Mouse (Mus musculus): Measurements from ENCODE around the gene Ptprt.

Ptprt gene

DNA sequence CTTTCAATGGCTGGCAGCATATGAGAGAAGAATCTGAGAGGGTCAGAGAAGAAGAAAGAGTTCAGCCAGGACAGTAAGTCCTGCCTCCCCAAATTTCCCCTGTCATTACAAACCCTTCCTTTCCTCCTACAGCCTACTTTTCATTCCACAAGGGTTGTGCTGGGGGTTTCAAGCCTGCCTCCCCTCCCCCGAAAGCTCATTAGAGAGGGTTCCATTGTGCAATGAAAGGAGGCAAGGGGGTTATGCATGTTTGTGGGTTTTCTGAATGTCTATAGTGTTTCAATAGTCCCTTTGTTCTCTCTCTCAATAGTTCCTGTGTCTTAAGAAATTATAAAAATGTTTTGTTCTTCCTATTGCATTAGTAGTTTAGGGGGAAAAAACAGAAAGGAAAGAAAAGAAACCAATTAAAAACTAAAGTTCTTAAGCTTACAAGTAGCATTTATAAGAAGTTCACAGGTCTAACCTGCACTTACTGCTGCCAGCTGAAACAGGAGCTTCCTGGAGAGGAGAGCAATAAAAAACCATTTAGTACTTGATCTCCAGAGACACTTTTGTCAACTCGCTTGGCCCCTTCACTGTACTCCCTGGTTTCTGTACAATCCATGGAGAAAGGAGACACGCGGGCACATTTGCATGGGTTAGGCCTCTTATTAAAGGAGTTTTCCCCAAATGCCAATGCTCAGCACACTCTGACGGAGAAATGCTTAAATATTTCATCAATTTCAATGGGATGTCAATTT, 247.7 kb downstream of the Ptprt start:
- no peak for DNase-seq (ENCODE audit: low read depth, low spot score)

DNA sequence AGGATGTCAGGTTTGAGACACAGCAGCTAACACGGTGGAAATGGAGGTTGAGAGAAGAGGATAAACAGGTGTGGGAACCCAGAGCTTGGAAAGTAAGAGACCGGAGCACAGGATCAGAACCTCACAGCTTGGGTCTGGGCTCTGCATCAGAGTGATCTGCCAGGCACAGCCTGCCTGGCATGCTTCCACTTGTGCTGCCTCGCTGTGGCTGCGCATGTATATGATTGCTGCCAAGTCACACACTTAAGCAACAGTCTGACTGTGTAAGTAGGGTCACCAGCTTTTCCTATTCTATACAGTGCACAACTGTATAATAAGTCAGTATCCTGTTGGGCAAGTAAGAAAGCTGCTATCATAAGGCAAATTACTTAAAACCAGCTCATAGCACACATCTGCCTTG, 249.9 kb downstream of the Ptprt start:
- no peak for DNase-seq (ENCODE audit: low read depth, low spot score)

DNA sequence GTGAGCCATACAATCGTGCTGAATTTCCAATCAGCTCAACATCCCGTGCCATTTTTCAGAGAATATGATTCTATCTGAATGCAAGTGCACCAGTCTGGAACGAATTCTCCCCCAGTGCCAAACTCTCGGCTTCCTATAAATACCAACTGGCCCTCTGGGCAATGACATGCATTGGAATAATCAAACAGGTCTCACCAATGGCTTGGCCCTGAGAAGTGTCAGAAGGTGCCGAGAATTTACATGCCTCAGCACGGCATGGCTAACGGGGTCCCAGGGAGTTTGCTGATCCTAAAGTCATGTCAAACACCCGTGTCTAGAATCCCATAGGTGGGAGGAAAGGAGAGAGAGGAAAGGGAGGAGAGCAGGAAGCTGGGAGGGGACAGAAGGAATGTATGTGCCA, 251.7 kb downstream of the Ptprt start:
- DNase-seq (ENCODE audit: low read depth, low spot score): no peak

DNA sequence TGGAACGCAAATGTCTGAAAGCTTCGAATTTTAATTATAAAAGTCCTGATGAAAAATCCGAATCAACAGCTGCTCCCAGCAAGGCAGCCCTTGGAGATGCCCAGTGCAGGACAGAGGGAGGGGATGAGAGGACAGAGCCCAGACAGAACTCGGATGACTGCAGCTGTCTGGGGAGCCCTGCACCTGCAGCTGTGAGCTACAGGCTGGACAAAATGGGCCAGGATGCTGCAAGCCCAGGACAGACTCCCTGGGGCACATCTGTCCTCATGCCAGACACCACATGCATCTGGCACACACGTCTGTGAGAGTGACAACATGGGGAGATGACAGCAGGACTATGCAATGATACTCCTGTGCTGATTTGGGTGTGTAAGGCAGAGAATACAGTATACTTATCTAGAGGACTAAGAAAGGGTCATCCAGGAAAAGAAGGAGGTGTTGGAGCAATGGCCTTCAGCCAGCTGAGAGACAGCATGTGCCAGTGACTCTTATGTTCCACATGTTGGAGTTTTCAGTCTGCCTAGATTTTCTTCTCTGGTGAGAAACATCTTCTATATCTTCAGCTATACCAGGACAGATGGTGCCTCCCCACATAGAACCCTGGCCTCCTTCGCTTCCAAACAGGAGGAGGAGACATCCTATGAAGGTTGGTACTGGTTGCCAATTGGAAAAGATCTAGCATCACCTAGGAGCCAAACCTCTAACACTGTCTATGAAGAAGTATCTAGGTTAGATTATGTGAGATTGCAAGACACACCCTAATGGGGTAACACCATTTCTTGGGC, 259.4 kb downstream of the Ptprt start:
- DNase-seq (ENCODE audit: low read depth, low spot score): no peak

DNA sequence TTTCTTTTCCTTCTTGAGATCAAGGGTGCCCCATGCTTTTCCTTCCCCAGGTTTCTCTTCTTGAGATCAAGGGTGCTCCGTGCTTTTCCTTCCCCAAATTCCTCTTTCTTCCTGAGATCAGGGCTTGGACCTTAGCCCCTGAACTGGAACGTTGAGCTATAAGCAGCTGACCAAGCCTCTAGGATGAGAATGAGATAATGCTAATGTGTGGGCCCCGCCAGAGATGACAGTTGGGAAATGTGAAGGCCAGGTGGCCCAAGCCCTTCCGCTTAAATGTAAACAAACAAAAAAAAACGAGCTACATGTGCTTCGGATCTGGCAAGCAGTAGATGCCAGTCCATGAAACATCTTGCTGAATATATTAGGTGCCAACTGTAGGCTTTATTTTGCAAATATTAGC, 266.3 kb downstream of the Ptprt start:
- DNase-seq (ENCODE audit: low read depth, low spot score): peak; percentile 25

DNA sequence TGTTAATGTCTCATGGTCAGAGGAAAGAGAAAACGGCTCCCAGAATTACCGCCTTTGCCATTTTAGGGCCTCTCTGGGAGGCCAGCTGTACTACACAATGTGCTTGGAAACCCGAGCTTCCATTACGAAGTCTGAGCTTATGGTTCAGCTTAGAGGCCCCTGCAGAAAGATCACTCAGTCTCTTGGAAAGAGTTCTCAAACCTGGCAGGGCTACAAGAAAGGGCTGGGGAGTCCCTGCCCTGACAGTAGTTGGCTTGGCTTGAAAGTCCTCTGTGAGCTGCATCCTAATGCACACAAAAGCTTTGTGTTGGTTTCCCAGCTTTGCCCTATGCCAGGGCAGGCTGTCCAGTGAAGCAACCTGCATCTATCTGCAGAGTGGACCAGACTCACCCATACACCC, 269.1 kb downstream of the Ptprt start:
- DNase-seq (ENCODE audit: low read depth, low spot score): no peak

DNA sequence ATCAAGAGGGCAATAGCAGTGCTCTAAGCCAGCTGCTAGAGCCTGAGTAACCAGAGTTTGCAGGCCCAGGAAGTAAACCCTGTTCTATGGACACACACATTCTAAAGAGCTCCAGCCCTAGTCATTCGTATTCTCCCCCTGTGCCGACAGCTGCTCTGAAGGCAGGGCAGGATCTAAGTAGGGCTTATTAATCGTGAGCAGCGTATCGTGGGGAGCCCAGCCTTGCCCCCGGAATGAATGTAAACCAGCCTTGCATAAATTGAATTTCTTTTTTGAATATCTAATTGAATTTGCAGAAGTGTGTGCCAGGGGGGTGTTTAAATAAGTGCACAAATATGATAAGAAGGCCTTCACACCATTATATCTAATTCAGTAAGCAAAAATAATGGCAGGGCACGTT, 283.6 kb downstream of the Ptprt start:
- DNase-seq (ENCODE audit: low read depth, low spot score): no peak

DNA sequence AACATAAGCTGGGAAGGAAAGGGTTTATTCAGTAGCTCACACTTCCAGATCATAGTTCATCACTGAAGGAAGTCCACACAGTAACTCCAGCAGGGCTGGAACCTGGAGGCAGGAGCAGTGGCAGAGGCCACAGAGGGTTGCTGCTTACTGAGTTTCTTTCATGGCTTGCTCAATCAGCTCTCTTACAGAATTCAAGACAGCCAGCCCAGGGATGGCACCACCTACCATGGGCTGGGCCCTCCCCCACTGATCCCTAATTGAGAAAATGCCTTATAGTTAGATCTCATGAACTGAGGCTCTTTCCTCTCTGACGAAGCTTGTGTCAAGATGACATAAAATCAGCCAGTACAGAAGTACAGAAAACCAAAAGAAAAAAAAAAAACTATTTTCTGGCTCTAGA, 311.9 kb downstream of the Ptprt start:
- DNase-seq (ENCODE audit: low read depth, low spot score): no peak

DNA sequence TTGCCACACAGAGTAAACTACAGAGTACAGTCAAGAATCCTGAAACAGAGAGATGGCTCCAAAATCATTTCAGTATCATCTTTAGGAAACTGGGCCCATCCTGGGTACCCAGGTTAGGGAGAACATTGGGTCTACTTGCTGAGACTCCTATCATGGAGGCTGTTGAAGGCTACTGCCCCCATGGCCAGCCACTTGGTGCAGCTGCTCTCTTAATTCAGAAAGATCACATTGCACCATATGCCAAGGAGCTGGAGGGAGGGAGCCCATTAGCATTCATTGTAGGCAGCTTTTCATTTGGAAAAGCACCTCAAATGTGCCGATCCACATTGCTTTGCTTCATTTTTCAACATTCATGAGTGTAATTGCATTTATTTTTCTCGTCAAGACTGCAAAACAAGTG, 319.1 kb downstream of the Ptprt start:
- DNase-seq (ENCODE audit: low read depth, low spot score): no peak

DNA sequence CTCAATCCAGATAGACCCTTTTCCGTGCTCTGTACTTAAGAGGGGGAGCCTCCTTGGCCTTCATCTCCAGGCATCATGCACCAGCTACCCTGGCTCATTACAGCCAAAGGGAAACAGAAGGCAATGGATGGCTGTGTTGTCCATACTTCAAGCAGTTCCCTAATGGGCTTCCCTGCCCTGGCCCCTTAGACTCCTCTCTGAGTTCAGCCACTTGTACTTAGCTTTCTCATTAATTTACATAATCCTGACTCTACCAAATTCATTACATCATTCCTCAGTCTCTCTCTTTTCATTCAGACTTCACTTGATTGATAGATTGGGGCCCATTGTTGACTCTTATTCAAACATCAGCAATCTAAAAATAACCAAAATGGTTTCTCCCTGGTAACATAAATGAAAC, 320.7 kb downstream of the Ptprt start:
- no peak for DNase-seq (ENCODE audit: low read depth, low spot score)

DNA sequence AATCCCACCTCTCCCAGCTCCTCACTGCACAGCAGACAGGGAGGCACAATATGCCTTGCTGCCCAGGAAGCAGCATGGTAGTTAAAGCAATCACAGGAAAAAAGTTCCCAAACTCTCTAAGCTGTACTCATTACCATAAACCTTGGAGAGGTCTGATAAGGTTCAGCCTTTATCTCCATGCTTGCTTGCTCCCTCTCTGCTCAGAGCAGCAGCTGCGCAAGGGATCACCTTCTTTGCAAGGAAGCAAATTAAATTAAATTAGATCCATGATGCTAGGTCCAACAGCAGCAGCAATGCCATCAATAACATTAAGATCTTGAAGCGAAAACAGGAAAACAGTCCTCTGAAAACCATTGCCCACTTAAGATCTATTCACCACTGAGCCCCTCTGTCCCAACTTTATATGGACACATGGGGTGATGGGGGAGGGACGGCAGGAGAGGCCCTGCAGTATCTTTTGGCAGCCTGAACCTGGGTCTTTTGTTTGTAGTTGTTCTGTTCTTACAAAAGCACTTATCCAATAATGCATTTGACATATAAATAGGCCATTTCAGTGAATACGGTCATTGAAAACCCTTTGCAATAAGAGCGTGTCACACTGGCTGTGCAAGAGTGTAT, 328.8 kb downstream of the Ptprt start:
- DNase-seq (ENCODE audit: low read depth, low spot score): no peak

DNA sequence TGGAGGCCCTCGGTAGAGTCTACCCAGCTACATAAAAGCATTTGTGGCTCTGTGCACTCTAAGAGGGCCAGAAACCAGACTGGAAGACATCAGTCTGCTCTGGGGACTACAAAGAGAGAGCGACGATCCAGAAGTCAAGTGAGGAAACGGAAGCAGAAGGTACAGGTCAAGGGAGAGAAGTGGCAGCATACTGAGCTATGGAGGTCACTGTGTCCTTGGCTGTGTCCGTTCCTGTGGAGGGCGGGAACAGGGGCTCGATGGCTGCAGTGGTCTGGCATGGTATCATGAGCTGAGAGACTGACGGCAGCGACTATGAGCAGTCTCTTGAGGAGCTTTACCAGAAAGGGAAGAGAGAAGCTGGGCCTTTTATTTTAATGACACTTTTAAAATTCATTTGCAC, 331.5 kb downstream of the Ptprt start:
- no peak for DNase-seq (ENCODE audit: low read depth, low spot score)

DNA sequence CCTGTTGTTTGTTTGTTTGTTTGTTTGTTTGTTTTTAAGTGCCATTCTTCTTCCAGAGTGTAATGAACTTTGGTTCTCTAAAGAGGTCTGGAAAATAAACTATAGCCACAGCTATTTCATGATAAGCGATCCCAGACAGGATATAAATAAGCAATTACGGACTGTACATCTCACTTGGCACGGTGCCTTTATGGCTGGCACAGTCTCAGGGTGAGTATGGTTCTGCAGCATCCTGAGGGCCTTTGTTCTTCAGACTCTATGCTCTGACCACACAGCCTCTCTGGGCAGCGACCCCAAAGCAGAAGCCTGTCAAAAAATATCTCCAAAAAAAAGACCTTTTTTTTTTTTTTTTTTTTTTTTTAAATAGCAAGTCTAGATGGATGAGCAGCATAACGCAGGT, 338.5 kb downstream of the Ptprt start:
- no peak for DNase-seq (ENCODE audit: low read depth, low spot score)

DNA sequence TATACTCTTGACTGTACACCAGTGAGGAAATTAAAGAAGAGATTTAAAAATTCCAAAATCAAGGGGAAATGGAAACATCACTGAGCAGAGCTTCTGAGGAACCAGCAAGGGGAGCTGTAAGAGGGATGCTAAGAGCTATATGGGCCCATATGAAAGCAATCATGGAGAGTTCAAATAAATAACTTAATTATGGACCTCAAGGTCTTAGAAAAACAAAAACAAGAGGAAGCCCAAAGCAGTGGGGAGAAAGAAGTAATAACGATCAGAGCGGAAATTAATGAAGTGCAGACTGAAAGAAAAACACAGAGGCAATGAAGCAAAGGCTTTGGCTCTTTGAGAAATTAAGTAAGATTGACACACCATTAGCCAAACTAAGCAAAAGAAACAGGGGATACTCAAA, 353.0 kb downstream of the Ptprt start:
- DNase-seq (ENCODE audit: low read depth, low spot score): no peak

DNA sequence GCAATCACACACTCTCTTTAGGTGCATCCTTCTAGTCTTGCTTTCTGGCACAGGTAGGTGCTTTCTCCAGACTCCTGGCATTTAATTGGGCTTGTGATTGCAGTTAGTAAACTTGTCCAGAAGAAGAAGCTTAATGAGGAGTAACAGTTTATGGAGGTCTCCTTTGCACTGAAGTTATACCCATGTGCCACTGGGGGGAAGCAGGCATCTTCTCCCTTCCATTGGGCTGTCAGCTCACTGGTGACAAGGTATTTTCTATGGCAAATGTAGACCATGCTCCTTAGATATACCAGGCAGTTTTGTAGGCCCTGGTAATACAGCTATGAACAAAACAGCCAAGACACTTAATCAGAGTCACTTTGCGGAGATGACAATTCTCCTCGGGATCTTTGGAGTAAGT, 366.9 kb downstream of the Ptprt start:
- no peak for DNase-seq (ENCODE audit: low read depth, low spot score)

DNA sequence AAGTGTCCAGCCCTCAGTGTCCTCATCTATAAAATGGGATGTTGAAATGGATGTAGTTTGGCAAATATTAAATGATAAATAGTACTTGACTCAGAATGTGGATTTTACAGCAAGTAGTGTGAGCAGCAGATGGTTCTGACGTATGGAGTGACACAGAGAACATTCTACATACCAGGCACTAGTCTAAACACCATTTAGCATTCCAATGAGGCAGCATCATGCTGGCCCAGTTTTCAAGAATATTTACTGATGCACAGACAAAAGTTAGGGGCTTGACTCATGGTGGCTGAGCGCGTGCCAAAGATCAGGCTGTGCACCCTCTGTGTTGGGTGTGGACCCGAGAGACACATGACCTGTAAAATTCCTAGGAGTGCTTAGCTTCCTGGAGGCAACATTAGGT, 378.3 kb downstream of the Ptprt start:
- DNase-seq (ENCODE audit: low read depth, low spot score): peak; percentile 9

DNA sequence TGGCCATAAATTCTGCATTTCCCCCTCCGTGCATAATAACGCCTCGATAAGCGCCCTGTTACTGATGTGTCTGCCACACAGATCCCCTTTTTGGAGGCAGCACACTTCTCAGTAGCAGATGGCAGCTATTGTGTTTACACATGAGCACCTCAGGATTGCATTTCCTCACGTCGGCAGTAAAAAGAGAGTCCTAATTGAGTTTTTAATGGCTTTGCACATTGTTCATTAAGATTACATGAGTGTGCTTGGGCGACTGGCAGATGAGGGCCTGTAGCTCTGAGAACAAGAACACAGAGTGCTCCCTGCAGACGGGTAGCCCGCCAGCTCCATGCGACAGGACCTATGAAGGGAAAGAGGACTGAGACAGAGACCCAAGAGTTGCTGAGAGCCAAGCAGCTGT, 378.8 kb downstream of the Ptprt start:
- no peak for DNase-seq (ENCODE audit: low read depth, low spot score)

DNA sequence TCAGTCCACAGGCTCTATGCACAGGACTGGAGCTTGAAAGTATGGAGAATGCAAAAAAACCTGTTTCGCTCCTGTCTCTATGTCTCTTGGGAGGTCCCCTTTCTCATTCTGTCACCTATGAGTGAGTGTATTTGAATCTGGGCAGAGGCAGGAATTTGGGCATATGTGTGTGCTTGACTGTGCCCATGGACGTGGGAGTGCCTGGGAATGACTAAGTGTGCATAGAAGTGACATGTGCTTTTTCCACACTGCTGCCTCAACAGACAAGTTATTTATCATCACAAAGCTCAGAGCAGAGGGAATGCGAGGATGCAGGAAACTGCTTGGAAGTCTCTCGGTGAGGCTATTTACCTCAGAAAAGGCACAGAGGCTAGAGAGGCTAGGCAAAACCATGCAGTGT, 387.1 kb downstream of the Ptprt start:
- peak; percentile 6 for DNase-seq (ENCODE audit: low read depth, low spot score)

DNA sequence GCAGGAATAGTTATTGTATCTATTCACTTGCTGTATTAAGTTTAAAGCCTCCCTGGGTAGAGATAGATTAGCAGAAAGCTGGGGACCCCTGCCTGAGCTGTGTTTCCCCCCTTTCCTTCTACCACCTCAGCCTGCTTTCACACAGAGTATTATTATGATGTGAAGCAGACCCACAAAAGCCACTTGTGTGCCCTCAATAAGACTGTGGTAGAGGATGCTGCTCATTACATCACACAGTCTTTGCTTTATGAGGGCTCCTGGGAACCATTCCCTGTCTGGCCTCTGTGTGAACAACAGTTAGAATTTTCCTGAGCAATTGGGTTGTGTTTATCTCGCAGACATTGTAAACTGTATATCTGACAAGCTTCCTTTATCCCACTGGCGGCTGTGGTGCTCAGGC, 409.7 kb downstream of the Ptprt start:
- no peak for DNase-seq (ENCODE audit: low read depth, low spot score)

DNA sequence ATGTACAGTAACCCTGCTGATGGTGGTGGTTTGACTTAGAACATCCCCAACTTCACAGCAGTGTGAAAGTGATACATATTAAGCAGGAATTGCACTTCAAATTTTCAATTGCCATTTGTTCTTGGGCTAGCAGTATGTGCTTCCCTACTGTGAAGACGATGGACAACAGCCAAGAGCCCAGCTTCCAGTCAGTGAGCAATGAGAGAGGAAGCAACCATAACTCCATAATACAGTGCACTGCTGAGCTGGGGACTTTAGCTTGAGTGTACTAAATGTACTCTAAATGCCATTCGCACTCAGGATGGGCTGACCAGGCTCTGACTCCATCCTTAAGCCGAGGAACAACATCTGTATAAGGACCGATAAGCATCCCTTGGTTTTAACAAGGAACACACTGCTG, 412.7 kb downstream of the Ptprt start:
- no peak for DNase-seq (ENCODE audit: low read depth, low spot score)

DNA sequence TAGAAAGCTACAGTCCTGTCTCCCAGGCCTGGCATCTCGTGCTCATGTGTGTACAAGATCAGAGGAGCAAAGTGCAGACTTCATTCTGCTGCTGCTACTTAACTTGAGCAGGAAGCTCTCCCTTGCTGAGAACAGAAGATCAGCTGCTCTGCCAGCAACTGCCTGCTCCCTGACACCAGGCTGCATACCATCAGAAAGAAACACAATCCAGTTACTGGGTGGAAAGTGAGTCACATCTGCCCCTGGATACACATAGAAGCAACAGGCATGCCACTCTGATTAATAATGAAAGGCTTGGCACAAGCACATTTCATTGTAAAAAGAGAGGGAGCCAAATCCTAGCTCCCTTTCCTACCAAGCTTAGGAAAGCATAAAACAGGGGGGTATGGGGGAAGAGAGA, 438.5 kb downstream of the Ptprt start:
- DNase-seq (ENCODE audit: low read depth, low spot score): no peak

DNA sequence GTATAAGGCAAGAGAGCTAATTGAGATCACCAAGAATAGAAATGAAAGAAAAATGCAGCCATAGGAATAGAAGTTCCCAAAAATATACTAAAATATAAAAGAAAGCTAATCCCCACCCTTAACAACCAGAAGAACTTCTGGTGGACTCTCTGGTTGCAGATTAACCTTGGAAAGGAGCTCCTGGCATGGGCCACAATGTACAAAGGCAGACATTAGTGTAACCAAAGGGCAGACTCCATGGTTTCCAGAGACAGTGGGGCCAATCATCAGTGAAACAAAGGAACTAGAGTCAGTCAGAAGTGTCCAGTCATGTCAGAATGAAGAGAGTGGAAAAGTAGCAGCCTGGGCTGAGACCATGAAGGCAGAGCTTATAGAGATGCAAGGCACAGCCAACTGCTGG, 440.4 kb downstream of the Ptprt start:
- DNase-seq (ENCODE audit: low read depth, low spot score): no peak

DNA sequence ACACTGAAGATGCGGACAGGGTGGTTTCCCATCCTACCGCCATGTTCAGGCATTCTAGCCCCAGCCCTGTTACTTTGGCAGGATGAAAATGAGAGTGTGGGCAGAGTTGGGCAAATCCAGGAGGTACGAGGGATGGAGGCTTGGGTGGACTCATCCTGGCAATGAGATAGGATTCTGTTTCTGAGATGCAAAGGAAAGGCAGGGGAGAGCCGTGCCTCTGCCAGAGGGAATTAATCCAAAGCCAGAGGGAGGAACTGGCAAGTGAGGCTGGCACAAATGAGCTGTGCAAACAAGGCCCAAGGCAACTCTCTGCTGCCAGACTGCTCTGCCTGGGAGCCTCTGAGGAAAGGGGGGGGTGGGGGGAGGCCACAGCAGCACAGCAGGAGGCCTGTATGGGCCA, 441.4 kb downstream of the Ptprt start:
- no peak for DNase-seq (ENCODE audit: low read depth, low spot score)

All from R1 (cell line).